Mouse (Mus musculus): ENCODE results near the gene Sms.

Gene Sms

GRCm38 (mm10) chrX:157491944-157492726 is at the start of gene Sms:
Gene Sms (minus strand): TSS chrX:157492287.
- peak; percentile 61 to 66 for DNase-seq (ENCODE audit: low spot score in 2 of 2)

GRCm38 (mm10) chrX:157506400-157506799 is 14.3 kb upstream of the Sms start:
- no peak for DNase-seq (ENCODE audit: low spot score in 2 of 2)

DNA sequence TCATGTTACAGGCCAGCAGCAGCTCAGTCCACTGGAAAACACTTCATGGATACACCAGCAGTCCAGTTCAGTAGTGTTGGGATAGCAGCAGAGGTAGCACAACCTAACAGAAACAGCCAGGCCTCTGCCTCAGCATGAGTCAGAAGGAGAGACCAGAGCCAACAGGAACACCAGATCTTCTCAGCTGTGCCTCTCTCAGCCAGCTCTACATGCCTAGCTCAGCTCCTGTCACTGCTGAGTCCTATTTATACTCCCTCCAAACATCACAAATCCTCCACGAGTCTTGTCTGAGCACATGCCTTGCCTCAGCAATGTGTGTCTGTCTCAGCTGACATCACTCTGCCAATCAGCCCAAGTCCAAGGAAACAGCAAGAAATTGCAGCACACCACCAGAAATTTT is 12.4 kb upstream of the Sms start:
- DNase-seq (ENCODE audit: low spot score in 2 of 2) = no peak

DNA sequence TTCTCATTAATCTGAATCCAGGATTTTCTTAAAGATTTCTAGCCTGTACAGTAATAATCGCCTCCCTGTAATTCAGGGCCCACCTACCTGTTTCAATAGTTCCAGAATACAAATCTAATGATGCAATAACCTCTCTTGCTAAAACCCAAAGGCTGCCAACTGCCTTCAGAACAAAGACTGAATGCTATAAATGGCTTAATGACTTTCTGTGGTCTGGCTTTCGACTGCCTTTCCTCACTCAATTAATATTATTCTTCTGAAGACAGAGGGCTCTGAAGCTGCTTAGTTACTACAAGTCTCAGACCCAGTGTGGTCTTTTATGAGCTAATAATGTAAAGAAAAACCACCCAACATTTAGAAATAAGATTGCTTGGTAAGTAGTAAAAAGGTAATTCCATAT is 9.8 kb upstream of the Sms start:
- DNase-seq (ENCODE audit: low spot score in 2 of 2) = no peak

- DNase-seq (ENCODE audit: low spot score in 2 of 2) = no peak
These were observed 7.9 kb upstream of the Sms start for GRCm38 (mm10) chrX:157500004-157500403.

GRCm38 (mm10) chrX:157493159-157493558 is 1.1 kb upstream of the Sms start:
- no peak for DNase-seq (ENCODE audit: low spot score in 2 of 2)

- DNase-seq (ENCODE audit: low spot score in 2 of 2) = peak; percentile 56 to 63
These were observed 747 bp downstream of the Sms start for GRCm38 (mm10) chrX:157491145-157491935.

DNA sequence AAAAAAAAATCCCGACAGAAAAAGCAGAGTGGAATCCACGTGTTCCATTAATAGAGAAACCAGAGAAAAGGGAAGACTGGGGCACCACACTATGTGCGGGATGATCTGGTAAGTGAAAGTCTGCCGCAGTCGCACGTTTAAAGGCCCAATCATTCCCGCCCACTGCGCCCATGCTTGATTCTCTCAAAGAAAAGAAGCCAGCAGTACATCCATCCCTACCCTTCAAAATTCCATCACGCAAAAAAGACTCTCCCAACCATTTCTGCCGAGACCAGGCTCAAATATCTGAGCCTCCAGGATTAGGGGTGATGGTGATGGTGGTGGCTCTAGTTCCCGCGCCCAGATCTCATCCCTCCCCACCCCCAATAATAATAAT is 1.3 kb downstream of the Sms start:
- no peak for DNase-seq (ENCODE audit: low spot score in 2 of 2)

GRCm38 (mm10) chrX:157489871-157490721 is 2.0 kb downstream of the Sms start:
- no peak for DNase-seq (ENCODE audit: low spot score in 2 of 2)

- no peak for DNase-seq (ENCODE audit: low spot score in 2 of 2)
These were observed 3.3 kb downstream of the Sms start for GRCm38 (mm10) chrX:157488831-157489230.

GRCm38 (mm10) chrX:157486765-157487164 is 5.3 kb downstream of the Sms start:
- DNase-seq (ENCODE audit: low spot score in 2 of 2) = peak; percentile 11 to 18

DNA sequence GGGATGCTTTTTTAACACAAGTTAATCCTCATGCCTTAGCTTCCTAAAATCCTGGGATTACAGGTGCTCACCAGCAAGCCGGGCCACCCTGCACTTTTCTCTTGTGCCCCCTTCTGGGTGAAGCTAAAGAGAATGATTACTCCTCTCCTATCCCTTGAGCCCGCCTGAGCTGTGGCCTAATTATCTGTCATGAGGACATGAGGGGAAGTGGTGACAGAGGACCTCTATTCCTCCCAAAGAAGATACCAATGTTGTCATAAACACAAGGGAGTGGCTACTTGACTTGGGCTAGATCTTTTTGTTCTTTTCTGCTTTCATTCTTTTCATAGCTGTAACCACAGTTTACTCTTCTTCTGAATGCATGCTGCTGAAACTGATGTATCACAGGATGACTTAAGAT is 9.2 kb downstream of the Sms start:
- DNase-seq (ENCODE audit: low spot score in 2 of 2) = no peak

DNA sequence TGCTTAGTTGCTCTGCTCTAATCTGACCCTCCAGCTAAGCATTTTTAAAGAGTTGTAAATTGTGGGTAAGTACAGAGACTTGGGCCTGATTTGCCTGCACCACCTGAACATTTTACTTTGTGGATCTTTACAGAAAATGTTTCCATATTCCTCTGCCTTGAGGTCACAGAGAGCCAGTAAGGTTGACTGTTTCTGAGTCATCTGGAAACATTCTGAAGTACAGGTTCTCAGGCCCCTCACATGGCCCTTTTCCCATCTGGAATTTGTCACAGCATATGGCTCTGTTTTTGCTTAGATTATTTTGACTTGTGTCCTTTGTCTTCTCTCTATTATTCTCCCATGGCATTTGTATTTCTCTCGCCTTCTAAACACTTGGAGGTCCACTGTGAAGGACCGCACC is 10.2 kb downstream of the Sms start:
- no peak for DNase-seq (ENCODE audit: low spot score in 2 of 2)

GRCm38 (mm10) chrX:157477328-157477727 is 14.8 kb downstream of the Sms start:
- no peak for DNase-seq (ENCODE audit: low spot score in 2 of 2)

GRCm38 (mm10) chrX:157476153-157476810 is 15.8 kb downstream of the Sms start:
- no peak for DNase-seq (ENCODE audit: low spot score in 2 of 2)

DNA sequence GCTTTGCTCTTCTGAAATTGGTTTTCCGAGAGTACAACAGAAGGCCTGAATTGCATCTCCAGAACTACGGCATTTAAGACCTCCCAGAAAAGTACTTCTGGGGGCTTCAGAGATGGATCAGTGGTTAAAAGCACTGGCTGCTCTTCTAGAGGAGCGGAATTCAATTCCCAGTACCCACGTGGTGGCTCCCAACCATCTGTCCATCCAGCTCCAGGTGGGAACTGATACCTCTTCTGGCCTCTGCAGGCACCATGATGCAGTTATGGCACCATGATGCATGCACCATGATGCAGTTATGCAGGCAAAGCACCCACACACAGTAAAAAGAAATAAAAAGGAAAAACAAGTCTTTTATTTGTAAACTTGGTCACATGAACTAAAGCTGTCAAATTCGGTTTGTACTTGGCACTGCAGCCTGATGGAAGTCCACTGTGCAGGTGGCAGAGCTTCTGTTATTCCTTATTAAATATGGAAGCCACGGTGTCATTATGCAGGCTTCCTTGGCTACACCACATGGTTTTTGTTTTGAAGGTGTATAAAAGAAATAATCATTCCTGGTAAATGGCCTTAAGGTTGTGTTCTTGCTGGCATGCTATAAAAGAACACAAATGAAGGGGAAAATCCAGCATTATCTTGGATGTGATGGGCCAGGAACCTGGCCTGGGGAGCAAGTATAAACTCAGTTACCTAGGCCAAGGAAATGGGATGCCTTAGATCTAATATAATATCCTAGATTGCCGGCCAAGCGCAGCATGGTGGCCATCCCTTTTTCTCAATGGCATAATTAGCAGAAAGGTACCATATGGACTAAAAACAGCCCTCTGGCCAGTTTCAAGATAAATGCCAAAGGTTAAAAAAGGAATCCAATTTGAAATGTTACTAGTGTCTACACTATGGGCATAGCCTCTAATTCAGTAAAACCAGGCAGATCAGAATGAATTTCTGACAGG is 20.1 kb downstream of the Sms start:
- DNase-seq (ENCODE audit: low spot score in 2 of 2) = no peak

DNA sequence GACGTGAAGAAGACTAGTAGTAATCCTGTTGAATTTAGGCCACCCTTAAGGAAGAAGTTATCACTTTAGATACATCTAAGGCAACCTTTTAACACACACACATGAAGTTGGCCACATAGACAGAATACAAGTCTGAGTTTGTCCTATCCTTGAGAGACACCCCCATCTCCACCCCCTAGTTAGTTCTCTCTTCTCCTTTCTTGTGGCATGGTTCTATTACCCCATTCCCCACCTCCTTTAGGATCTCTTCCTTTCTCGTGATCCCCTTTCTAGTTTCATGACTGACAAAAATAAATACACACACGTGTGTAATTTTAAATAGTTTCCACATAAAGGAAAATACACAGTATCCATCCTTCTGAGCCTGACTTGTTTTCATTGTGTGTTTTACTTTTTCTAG is 23.3 kb downstream of the Sms start:
- DNase-seq (ENCODE audit: low spot score in 2 of 2) = no peak

GRCm38 (mm10) chrX:157468055-157468454 is 24.0 kb downstream of the Sms start:
- DNase-seq (ENCODE audit: low spot score in 2 of 2) = no peak

GRCm38 (mm10) chrX:157465949-157466348 is 26.1 kb downstream of the Sms start:
- DNase-seq (ENCODE audit: low spot score in 2 of 2) = no peak

DNA sequence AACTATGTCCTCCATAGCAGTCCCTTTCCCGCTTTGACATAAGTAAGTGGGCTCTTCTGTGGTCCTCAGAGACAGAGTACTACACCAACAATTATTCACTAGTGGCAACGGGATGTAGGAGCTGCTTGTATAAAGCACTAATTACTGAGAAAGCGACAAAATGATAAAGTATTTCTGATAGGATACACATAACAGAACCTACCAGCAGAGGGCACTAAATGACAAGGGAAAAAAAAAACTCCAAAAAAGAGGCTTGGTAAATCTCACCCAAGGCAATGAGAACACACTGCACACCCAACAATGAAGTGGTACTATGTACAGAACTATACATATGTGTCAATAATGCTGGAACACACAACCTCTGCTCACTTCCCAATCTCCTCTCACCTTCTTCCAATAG is 29.4 kb downstream of the Sms start:
- no peak for DNase-seq (ENCODE audit: low spot score in 2 of 2)

DNA sequence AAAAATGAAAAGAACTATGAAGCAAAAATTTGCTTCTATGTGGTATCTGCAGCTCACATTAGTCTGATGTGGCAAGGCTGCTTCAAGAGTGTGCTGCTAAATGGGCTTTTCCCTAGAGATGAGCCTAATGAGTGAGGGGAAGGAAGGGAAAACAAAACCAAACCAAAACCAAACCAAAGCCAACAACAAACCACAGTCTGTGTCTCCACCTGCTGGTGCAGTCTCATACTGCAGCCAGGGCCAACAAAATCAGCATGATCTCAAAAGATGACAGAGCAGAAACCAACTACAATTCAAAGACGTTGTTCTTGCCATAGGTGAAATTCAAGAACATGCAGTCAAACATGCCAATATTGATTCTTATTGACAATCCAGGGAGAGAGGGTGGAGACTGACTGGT is 37.7 kb downstream of the Sms start:
- peak; percentile 6 to 22 for DNase-seq (ENCODE audit: low spot score in 2 of 2)
